Mouse (Mus musculus): Measurements from ENCODE around the gene Hnf4a. TPM values are rescaled to one million over a fixed set of nuclear protein-coding genes. Genes with fewer than 3 reads are reported as not detected.

Hnf4a gene
- polyA plus RNA-seq, 1 experiment = 0.22 TPM

DNA sequence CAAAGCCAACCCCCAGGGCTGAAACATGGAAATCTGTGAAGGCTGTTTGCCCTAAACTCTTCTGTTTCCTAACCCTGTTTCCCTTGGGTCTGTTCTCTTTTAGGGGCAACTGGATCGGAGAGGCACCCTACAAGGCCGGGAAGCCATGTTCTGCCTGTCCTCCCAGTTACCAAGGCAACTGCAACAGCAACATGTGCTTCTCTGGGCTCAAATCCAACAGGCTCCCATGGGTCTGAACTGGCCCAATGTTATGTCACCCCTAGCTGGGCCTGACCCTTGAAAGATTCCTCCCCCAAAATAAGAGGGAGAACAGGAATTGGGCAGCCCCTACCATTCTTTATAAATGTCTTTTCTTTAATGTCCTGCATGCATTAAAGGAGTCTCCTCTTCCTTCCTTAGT, 4.4 kb upstream of the Hnf4a start:
- WGBS = 74% methylated on average over 2 of the region's 2 CpGs
- Histone ChIP-seq H3K27me3 (ENCODE audit: control insufficient read depth, insufficient read depth, low read length) (no peaks in the 10 kb centered on the region), H3K27ac (ENCODE audit: insufficient read depth, low read length) (no peak overlapping the region), H3K4me3 (ENCODE audit: extremely low read depth, insufficient read depth, insufficient read length) (no peak overlapping the region), H3K36me3 (ENCODE audit: control insufficient read depth, insufficient read depth, low read length) (no peaks in the 10 kb centered on the region), H3K4me1 (ENCODE audit: control insufficient read depth, insufficient read depth, insufficient read length) (no peaks in the 10 kb centered on the region)
- DNase-seq (ENCODE audit: low read depth in 1 of 2, low spot score in 2 of 2) = no peak
- TF ChIP-seq CTCF (IDR thresholded peaks at IDR 0.05; ENCODE audit: extremely low read depth, insufficient read depth, insufficient read length, insufficient replicate concordance) (no peak), POLR2A (IDR thresholded peaks at IDR 0.05; ENCODE audit: low read depth, low read length) (no peak)

DNA sequence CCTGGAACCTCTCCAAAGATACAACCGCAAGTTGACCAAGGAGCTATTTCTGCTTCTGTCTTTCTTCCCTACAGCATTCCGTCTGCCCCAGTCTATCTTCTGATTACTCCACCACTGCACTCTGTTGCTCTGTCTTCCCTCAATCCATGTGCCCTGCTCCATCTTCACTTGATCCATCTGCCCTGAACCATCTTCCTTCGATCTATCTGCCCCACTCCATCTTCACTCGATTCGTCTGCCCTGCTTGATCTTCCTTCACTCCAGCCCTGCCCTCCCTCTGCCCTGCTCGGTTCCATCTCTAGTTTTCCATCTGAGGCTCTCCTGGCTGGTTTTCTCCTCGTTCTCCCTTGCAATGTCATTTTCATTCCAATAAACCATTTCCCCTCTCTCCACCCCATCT, 3.4 kb upstream of the Hnf4a start:
- Histone ChIP-seq H3K27ac (ENCODE audit: insufficient read depth, low read length) (no peak overlapping the region), H3K4me1 (ENCODE audit: control insufficient read depth, insufficient read depth, insufficient read length) (no peaks in the 10 kb centered on the region), H3K27me3 (ENCODE audit: control insufficient read depth, insufficient read depth, low read length) (no peaks in the 10 kb centered on the region), H3K36me3 (ENCODE audit: control insufficient read depth, insufficient read depth, low read length) (no peaks in the 10 kb centered on the region), H3K4me3 (ENCODE audit: extremely low read depth, insufficient read depth, insufficient read length) (no peak overlapping the region)
- no peak for TF ChIP-seq CTCF (IDR thresholded peaks at IDR 0.05; ENCODE audit: extremely low read depth, insufficient read depth, insufficient read length, insufficient replicate concordance)
- no peak for TF ChIP-seq POLR2A (IDR thresholded peaks at IDR 0.05; ENCODE audit: low read depth, low read length)
- 74% methylated on average over 7 of the region's 7 CpGs for WGBS
- no peak for DNase-seq (ENCODE audit: low read depth in 1 of 2, low spot score in 2 of 2)

- no peaks in the 10 kb centered on the region for H3K27me3 ChIP-seq (ENCODE audit: control insufficient read depth, insufficient read depth, low read length)
- no peak for TF ChIP-seq CTCF (IDR thresholded peaks at IDR 0.05; ENCODE audit: extremely low read depth, insufficient read depth, insufficient read length, insufficient replicate concordance)
- TF ChIP-seq POLR2A (IDR thresholded peaks at IDR 0.05; ENCODE audit: low read depth, low read length) = no peak
- H3K4me3 ChIP-seq (ENCODE audit: extremely low read depth, insufficient read depth, insufficient read length) = no peak overlapping the region
- no peak for DNase-seq (ENCODE audit: low read depth in 1 of 2, low spot score in 2 of 2)
- no peak overlapping the region for H3K27ac ChIP-seq (ENCODE audit: insufficient read depth, low read length)
- H3K4me1 ChIP-seq (ENCODE audit: control insufficient read depth, insufficient read depth, insufficient read length) = no peaks in the 10 kb centered on the region
- 61% methylated on average over 7 of the region's 7 CpGs for WGBS
- H3K36me3 ChIP-seq (ENCODE audit: control insufficient read depth, insufficient read depth, low read length) = no peaks in the 10 kb centered on the region
Measured at GRCm38 (mm10) chr2:163525761-163526243, 19.2 kb downstream of the Hnf4a start.

GRCm38 (mm10) chr2:163527497-163527896, 20.9 kb downstream of the Hnf4a start:
- no peak overlapping the region for H3K4me3 ChIP-seq (ENCODE audit: extremely low read depth, insufficient read depth, insufficient read length)
- no peaks in the 10 kb centered on the region for H3K27me3 ChIP-seq (ENCODE audit: control insufficient read depth, insufficient read depth, low read length)
- no peaks in the 10 kb centered on the region for H3K36me3 ChIP-seq (ENCODE audit: control insufficient read depth, insufficient read depth, low read length)
- H3K27ac ChIP-seq (ENCODE audit: insufficient read depth, low read length) = no peak overlapping the region
- WGBS = 61% methylated on average over 2 of the region's 2 CpGs
- TF ChIP-seq CTCF (IDR thresholded peaks at IDR 0.05; ENCODE audit: extremely low read depth, insufficient read depth, insufficient read length, insufficient replicate concordance) = no peak
- H3K4me1 ChIP-seq (ENCODE audit: control insufficient read depth, insufficient read depth, insufficient read length) = no peaks in the 10 kb centered on the region
- DNase-seq (ENCODE audit: low read depth in 1 of 2, low spot score in 2 of 2) = no peak

GRCm38 (mm10) chr2:163530418-163530817, 23.8 kb downstream of the Hnf4a start:
- H3K27ac ChIP-seq (ENCODE audit: insufficient read depth, low read length) = no peak overlapping the region
- TF ChIP-seq POLR2A (IDR thresholded peaks at IDR 0.05; ENCODE audit: low read depth, low read length) (no peak), CTCF (IDR thresholded peaks at IDR 0.05; ENCODE audit: extremely low read depth, insufficient read depth, insufficient read length, insufficient replicate concordance) (no peak)
- no peaks in the 10 kb centered on the region for H3K36me3 ChIP-seq (ENCODE audit: control insufficient read depth, insufficient read depth, low read length)
- H3K27me3 ChIP-seq (ENCODE audit: control insufficient read depth, insufficient read depth, low read length) = no peaks in the 10 kb centered on the region
- DNase-seq (ENCODE audit: low read depth in 1 of 2, low spot score in 2 of 2) = no peak
- WGBS = 64% methylated on average over 8 of the region's 8 CpGs
- no peaks in the 10 kb centered on the region for H3K4me1 ChIP-seq (ENCODE audit: control insufficient read depth, insufficient read depth, insufficient read length)
- H3K4me3 ChIP-seq (ENCODE audit: extremely low read depth, insufficient read depth, insufficient read length) = no peak overlapping the region

DNA sequence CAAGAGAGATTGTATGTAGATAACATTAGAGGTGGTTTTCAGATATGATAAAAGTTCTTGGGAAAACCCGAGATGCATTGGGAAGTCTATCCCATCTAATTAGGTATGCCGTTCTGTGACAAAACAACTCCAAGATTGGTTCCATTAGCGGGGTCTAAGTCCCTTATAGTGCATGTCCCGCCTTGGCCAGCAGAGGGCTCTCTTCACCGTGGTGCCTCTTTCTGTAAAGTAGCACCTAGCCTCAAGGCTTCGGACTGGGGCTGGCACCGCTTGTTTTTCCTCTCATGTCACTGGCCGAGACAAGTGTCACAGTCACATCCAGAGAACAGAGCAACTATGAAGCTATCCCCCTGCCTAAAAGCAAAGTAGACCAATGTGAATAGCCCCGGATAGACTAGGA, 25.3 kb downstream of the Hnf4a start:
- Histone ChIP-seq H3K4me3 (ENCODE audit: extremely low read depth, insufficient read depth, insufficient read length) (no peak overlapping the region), H3K27me3 (ENCODE audit: control insufficient read depth, insufficient read depth, low read length) (no peaks in the 10 kb centered on the region), H3K4me1 (ENCODE audit: control insufficient read depth, insufficient read depth, insufficient read length) (no peaks in the 10 kb centered on the region), H3K36me3 (ENCODE audit: control insufficient read depth, insufficient read depth, low read length) (no peaks in the 10 kb centered on the region), H3K27ac (ENCODE audit: insufficient read depth, low read length) (no peak overlapping the region)
- DNase-seq (ENCODE audit: low read depth in 1 of 2, low spot score in 2 of 2) = peak; percentile 15 to 73
- 12% methylated on average over 9 of the region's 9 CpGs for WGBS
- TF ChIP-seq POLR2A (IDR thresholded peaks at IDR 0.05; ENCODE audit: low read depth, low read length) (no peak), CTCF (IDR thresholded peaks at IDR 0.05; ENCODE audit: extremely low read depth, insufficient read depth, insufficient read length, insufficient replicate concordance) (peak; percentile 73; the same call in 1 of the 2 replicates)

DNA sequence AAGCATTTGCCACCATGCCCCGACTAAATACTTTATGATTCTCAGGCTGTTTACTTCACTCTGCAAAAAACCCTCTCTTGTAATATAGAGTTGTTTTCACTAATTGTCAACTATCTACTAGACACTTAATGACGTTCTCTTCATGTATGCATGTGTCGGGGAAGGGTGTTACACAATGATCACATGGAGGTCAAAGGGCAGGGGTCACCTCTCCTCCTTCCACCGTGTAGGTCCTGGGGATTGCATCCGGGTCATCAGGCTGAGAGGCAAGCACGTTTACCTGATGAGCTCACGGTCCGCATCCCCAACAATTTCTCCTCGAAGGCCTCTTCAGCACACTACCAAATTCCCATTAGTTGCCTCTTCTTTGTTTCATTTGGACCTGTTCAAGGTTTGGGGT, 26.6 kb downstream of the Hnf4a start:
- Histone ChIP-seq H3K4me3 (ENCODE audit: extremely low read depth, insufficient read depth, insufficient read length) (no peak overlapping the region), H3K4me1 (ENCODE audit: control insufficient read depth, insufficient read depth, insufficient read length) (no peaks in the 10 kb centered on the region), H3K27me3 (ENCODE audit: control insufficient read depth, insufficient read depth, low read length) (no peaks in the 10 kb centered on the region), H3K27ac (ENCODE audit: insufficient read depth, low read length) (no peak overlapping the region), H3K36me3 (ENCODE audit: control insufficient read depth, insufficient read depth, low read length) (no peaks in the 10 kb centered on the region)
- DNase-seq (ENCODE audit: low read depth in 1 of 2, low spot score in 2 of 2) = no peak
- 90% methylated on average over 9 of the region's 9 CpGs for WGBS
- TF ChIP-seq POLR2A (IDR thresholded peaks at IDR 0.05; ENCODE audit: low read depth, low read length) (no peak), CTCF (IDR thresholded peaks at IDR 0.05; ENCODE audit: extremely low read depth, insufficient read depth, insufficient read length, insufficient replicate concordance) (no peak)
